ENCODE assay signal across 22 mouse cellular contexts in the genomic region with DNA sequence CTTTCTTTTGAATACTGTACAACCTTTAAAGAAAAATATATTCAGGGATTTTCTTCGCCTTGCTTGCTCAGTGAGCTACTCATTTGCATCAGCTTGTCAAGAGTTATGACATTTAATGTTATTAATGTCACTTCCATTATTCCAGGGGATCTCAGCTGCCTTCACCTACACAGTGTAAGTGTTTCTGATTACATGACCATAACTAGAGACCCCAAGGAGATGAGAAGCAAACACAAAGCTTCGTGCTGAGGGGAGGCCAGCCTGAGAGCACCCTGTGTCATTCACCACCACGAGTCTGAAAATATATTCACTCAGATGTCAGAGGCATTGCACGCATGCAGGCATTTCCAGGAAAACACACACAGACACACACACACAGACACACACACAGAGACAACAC.
"Had no signal": no experiment of that assay in that cellular context is flagged by ENCODE, and none has a peak within 500 bp of the region (broad histone marks: within the 10 kb centered on the region; RNA-seq: fewer than 3 reads in every experiment).

No protein-coding gene starts in this region.

- H3K4me1 ChIP-seq: intestine, embryonic 15.5 days; limb, embryonic 10.5 days; limb, embryonic 13.5 days; liver, embryonic 12.5 days; liver, embryonic 15.5 days; lung, embryonic 15.5 days; megakaryocyte, embryonic 14.5 days; neural tube, embryonic 12.5 days; neural tube, embryonic 15.5 days had no signal

- H3K9ac ChIP-seq: intestine, embryonic 15.5 days; limb, embryonic 13.5 days; liver, embryonic 12.5 days; liver, embryonic 15.5 days; lung, embryonic 15.5 days; neural tube, embryonic 12.5 days; neural tube, embryonic 15.5 days had no signal

- DNase-seq: kidney, adult 18-20 months; kidney, postnatal 25 days; layer of hippocampus, adult 9-11 months; lung, adult 18-20 months; lung, postnatal 10 days; lung, postnatal 36 days; right cerebral cortex, adult 18-20 months; right cerebral cortex, postnatal 14 days; spleen, adult 18-20 months; thymus, postnatal 14 days; thymus, postnatal 4 days had no signal

- H3K27ac ChIP-seq: intestine, embryonic 15.5 days; kidney, postnatal 0 days; layer of hippocampus, adult 2 months; limb, embryonic 10.5 days; limb, embryonic 13.5 days; liver, embryonic 12.5 days; liver, embryonic 15.5 days; lung, embryonic 15.5 days; neural tube, embryonic 12.5 days; neural tube, embryonic 15.5 days had no signal

- H3K9me3 ChIP-seq: intestine, embryonic 15.5 days; limb, embryonic 10.5 days; limb, embryonic 13.5 days; liver, embryonic 12.5 days; liver, embryonic 15.5 days; lung, embryonic 15.5 days; neural tube, embryonic 12.5 days; neural tube, embryonic 15.5 days had no signal

- ATAC-seq: intestine, embryonic 15.5 days had no signal

- H3K4me3 ChIP-seq: intestine, embryonic 15.5 days; layer of hippocampus, adult 2 months; limb, embryonic 10.5 days; limb, embryonic 13.5 days; liver, embryonic 12.5 days; liver, embryonic 15.5 days; lung, embryonic 15.5 days; megakaryocyte, embryonic 14.5 days; neural tube, embryonic 12.5 days; neural tube, embryonic 15.5 days had no signal

- H3K4me2 ChIP-seq: intestine, embryonic 15.5 days; limb, embryonic 13.5 days; liver, embryonic 12.5 days; liver, embryonic 15.5 days; lung, embryonic 15.5 days; neural tube, embryonic 12.5 days; neural tube, embryonic 15.5 days had no signal

- H3K36me3 ChIP-seq: intestine, embryonic 15.5 days; limb, embryonic 10.5 days; limb, embryonic 13.5 days; liver, embryonic 12.5 days; liver, embryonic 15.5 days; lung, embryonic 15.5 days; neural tube, embryonic 12.5 days; neural tube, embryonic 15.5 days had no signal

- H3K27me3 ChIP-seq: intestine, embryonic 15.5 days; limb, embryonic 13.5 days; liver, embryonic 12.5 days; liver, embryonic 15.5 days; lung, embryonic 15.5 days; megakaryocyte, embryonic 14.5 days; neural tube, embryonic 12.5 days; neural tube, embryonic 15.5 days had no signal
